24 mouse cellular contexts compared by ENCODE assay signal in genomic region chr2:78306897-78307296, GRCm38 (mm10).
DNase-seq lines count a peak whose midpoint lies in the region; ATAC-seq and TF ChIP-seq lines count a peak whose summit lies in the region.
"Had no signal": no experiment of that assay in that cellular context is flagged by ENCODE, and none has a peak within 500 bp of the region (broad histone marks: within the 10 kb centered on the region; RNA-seq: fewer than 3 reads in every experiment).

No protein-coding gene starts in this region.

- no peak overlapping the region for H3K4me3 ChIP-seq in forebrain, embryonic 16.5 days (replicated peaks; ENCODE audit: low read length)
- no peak overlapping the region for H3K4me3 ChIP-seq in forebrain, postnatal 0 days (ENCODE audit: low read depth, low read length)
- H3K4me3 ChIP-seq: embryonic facial prominence, embryonic 10.5 days; embryonic facial prominence, embryonic 15.5 days; liver, embryonic 12.5 days; neural tube, embryonic 13.5 days had no signal

- TF ChIP-seq CTCF in forebrain, postnatal 0 days (IDR thresholded peaks at IDR 0.05; ENCODE audit: low read depth) = no peak

- no peak overlapping the region for H3K27ac ChIP-seq in forebrain, embryonic 16.5 days (ENCODE audit: low read length)
- no peak overlapping the region for H3K27ac ChIP-seq in forebrain, postnatal 0 days (ENCODE audit: low read depth, low read length)
- H3K27ac ChIP-seq: embryonic facial prominence, embryonic 10.5 days; embryonic facial prominence, embryonic 15.5 days; liver, embryonic 12.5 days; neural tube, embryonic 13.5 days had no signal

- 0 out of 2 replicates have a peak, but pooled peaks cover 2% of the 10 kb centered on the region for H3K4me1 ChIP-seq in forebrain, embryonic 16.5 days (replicated peaks; ENCODE audit: control insufficient read depth, insufficient read depth, low read length)
- no peaks in the 10 kb centered on the region for H3K4me1 ChIP-seq in forebrain, postnatal 0 days (ENCODE audit: insufficient read depth)
- H3K4me1 ChIP-seq: embryonic facial prominence, embryonic 10.5 days; embryonic facial prominence, embryonic 15.5 days; liver, embryonic 12.5 days had no signal

- H3K9me3 ChIP-seq in forebrain, embryonic 16.5 days (ENCODE audit: control insufficient read depth, low read length) = no peaks in the 10 kb centered on the region
- H3K9me3 ChIP-seq in forebrain, postnatal 0 days (ENCODE audit: low read length) = no peaks in the 10 kb centered on the region
- H3K9me3 ChIP-seq: embryonic facial prominence, embryonic 10.5 days; embryonic facial prominence, embryonic 15.5 days; liver, embryonic 12.5 days; neural tube, embryonic 13.5 days had no signal

- H3K27me3 ChIP-seq in forebrain, embryonic 16.5 days (replicated peaks; ENCODE audit: control insufficient read depth, insufficient read depth, low read length) = no peaks in the 10 kb centered on the region
- no peaks in the 10 kb centered on the region for H3K27me3 ChIP-seq in forebrain, postnatal 0 days (ENCODE audit: insufficient read depth, low read length)
- H3K27me3 ChIP-seq: embryonic facial prominence, embryonic 15.5 days; liver, embryonic 12.5 days; neural tube, embryonic 13.5 days had no signal

- no peak overlapping the region for H3K4me2 ChIP-seq in forebrain, embryonic 16.5 days (ENCODE audit: low read length)
- H3K4me2 ChIP-seq in forebrain, postnatal 0 days (ENCODE audit: low read depth) = no peak overlapping the region
- H3K4me2 ChIP-seq: embryonic facial prominence, embryonic 15.5 days; heart, embryonic 11.5 days; liver, embryonic 12.5 days; neural tube, embryonic 13.5 days had no signal

- H3K9ac ChIP-seq in forebrain, embryonic 16.5 days (replicated peaks; ENCODE audit: low read depth, low read length) = no peak overlapping the region
- no peak overlapping the region for H3K9ac ChIP-seq in forebrain, postnatal 0 days
- H3K9ac ChIP-seq: embryonic facial prominence, embryonic 15.5 days; liver, embryonic 12.5 days; liver, postnatal 0 days; neural tube, embryonic 13.5 days had no signal

- WGBS in forebrain, embryonic 16.5 days = 42% methylated on average over 4 of the region's 4 CpGs
- 48% methylated on average over 4 of the region's 4 CpGs for WGBS in forebrain, postnatal 0 days

- peak; percentile 44 to 59 for DNase-seq in cerebellum, postnatal 25 days
- DNase-seq in cerebellum, adult 9-10 months = no peak
- DNase-seq in forebrain, postnatal 0 days = no peak
- DNase-seq in layer of hippocampus, postnatal 10 days (ENCODE audit: low spot score in 2 of 2) = peak; percentile 16 to 30
- no peak for DNase-seq in layer of hippocampus, adult 11-12 months (ENCODE audit: low spot score)
- peak; percentile 30 for DNase-seq in Muller cell, postnatal 12 days (ENCODE audit: inconsistent ontology term)
- no peak for DNase-seq in gastrocnemius, postnatal 4 days (ENCODE audit: low spot score in 2 of 2)
- DNase-seq: adrenal gland, postnatal 14 days; cerebellum, adult 8-10 months; gastrocnemius, postnatal 25 days; heart, adult 18-20 months; heart, postnatal 36 days; kidney, adult 11 months; kidney, postnatal 14 days; liver, postnatal 0 days; lung, postnatal 36 days; thymus, postnatal 4 days had no signal

- H3K36me3 ChIP-seq in forebrain, embryonic 16.5 days (ENCODE audit: control insufficient read depth, insufficient read depth) = no peaks in the 10 kb centered on the region
- no peaks in the 10 kb centered on the region for H3K36me3 ChIP-seq in forebrain, postnatal 0 days (ENCODE audit: insufficient read depth)
- H3K36me3 ChIP-seq: embryonic facial prominence, embryonic 10.5 days; embryonic facial prominence, embryonic 15.5 days; liver, embryonic 12.5 days; neural tube, embryonic 13.5 days had no signal

- peak; percentile 61; the same call in 1 of the 2 replicates for ATAC-seq in forebrain, embryonic 16.5 days
- ATAC-seq in forebrain, postnatal 0 days = no peak
- ATAC-seq: inflammation-experienced regulatory T-cells, adult 6 months; liver, embryonic 12.5 days; liver, postnatal 0 days had no signal

Comparison
In these comparisons a context has a peak if more than half of its experiments do, and no peak if none do; other contexts are left out.
1. DNase-seq: peak in cerebellum, postnatal 25 days (2 of 2), layer of hippocampus, postnatal 10 days (2 of 2) and Muller cell, postnatal 12 days (single experiment); none in cerebellum, adult 9-10 months (single experiment), forebrain, postnatal 0 days (single experiment), layer of hippocampus, adult 11-12 months (single experiment) and gastrocnemius, postnatal 4 days (0 of 2).